ENCODE assay signal across 9 mouse cellular contexts in the genomic region with DNA sequence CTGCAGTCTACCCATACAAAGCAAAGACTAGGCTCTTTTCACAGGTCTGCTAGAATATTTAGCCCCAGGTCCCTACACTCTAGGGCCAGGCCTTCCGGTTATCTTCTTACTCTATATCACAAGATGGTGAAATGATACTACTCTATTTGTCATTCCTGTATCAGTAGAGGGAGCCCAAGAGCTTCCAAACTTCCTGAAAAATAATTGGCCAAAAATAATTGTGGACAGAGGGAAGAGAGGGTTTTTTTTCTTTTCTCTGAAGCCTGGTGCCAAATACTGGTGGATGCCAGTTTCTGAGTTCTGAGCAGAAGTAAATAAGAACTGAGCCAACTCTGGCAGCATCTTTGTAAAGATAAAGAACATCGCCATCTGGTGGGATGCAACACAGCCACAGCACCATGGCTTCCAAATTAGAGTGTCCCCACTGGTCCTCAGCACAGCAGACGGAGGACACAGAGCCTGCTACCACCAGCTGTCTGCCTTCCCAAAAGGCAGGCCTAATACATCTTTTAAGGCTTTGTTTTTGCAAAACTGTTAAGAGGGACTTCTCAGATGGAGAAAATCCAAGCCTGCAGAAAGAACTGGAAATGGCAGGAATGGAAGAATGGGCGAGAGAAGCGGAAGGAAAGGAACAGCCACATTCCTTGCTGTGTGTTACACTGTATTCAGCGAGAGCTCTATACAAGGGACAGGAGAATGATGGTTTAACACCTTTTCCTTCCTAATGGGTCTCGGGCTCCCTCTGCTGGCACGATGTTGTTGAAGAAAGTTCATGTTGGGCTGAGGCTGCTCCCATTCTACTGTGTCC.
DNase-seq lines count a peak whose midpoint lies in the region; ATAC-seq and TF ChIP-seq lines count a peak whose summit lies in the region.
"Had no signal": no experiment of that assay in that cellular context is flagged by ENCODE, and none has a peak within 500 bp of the region (broad histone marks: within the 10 kb centered on the region; RNA-seq: fewer than 3 reads in every experiment).

No protein-coding gene starts in this region.

- peak; percentile 51; the same call in 1 of the 2 replicates for ATAC-seq in heart, postnatal 0 days (ENCODE audit: insufficient read depth, low read depth)

- no peak overlapping the region for H3K27ac ChIP-seq in embryonic facial prominence, embryonic 10.5 days (replicated peaks)
- no peak overlapping the region for H3K27ac ChIP-seq in heart, postnatal 0 days (ENCODE audit: low read depth)
- H3K27ac ChIP-seq in thymus, adult 2 months (ENCODE audit: control insufficient read depth, insufficient read depth, low read length) = no peak overlapping the region
- H3K27ac ChIP-seq: embryonic facial prominence, embryonic 15.5 days had no signal

- no peak for TF ChIP-seq EP300 in heart, postnatal 0 days (IDR thresholded peaks at IDR 0.05; ENCODE audit: low read depth)

- no peak overlapping the region for H3K4me3 ChIP-seq in embryonic facial prominence, embryonic 10.5 days
- no peak overlapping the region for H3K4me3 ChIP-seq in heart, postnatal 0 days (ENCODE audit: low read depth, low read length)
- H3K4me3 ChIP-seq in thymus, adult 2 months (ENCODE audit: control insufficient read depth, insufficient read depth, low read length) = no peak overlapping the region
- H3K4me3 ChIP-seq: embryonic facial prominence, embryonic 15.5 days had no signal

- no peaks in the 10 kb centered on the region for H3K9me3 ChIP-seq in embryonic facial prominence, embryonic 10.5 days
- H3K9me3 ChIP-seq in heart, postnatal 0 days (replicated peaks; ENCODE audit: control insufficient read depth, low read length) = no peaks in the 10 kb centered on the region
- H3K9me3 ChIP-seq: embryonic facial prominence, embryonic 15.5 days had no signal

- no peaks in the 10 kb centered on the region for H3K27me3 ChIP-seq in embryonic facial prominence, embryonic 10.5 days (replicated peaks; ENCODE audit: low read depth, poor library complexity, severe bottlenecking)
- no peaks in the 10 kb centered on the region for H3K27me3 ChIP-seq in heart, postnatal 0 days (ENCODE audit: control insufficient read depth, insufficient read depth, low read length)
- no peaks in the 10 kb centered on the region for H3K27me3 ChIP-seq in thymus, adult 2 months (ENCODE audit: control insufficient read depth, insufficient read depth, low read length)
- H3K27me3 ChIP-seq: embryonic facial prominence, embryonic 15.5 days had no signal

- 39% methylated on average over 8 of the region's 8 CpGs for WGBS in embryonic facial prominence, embryonic 10.5 days
- 31% methylated on average over 8 of the region's 8 CpGs for WGBS in heart, postnatal 0 days
- 58% methylated on average over 8 of the region's 8 CpGs for WGBS in thymus, adult 2 months

- H3K9ac ChIP-seq in heart, postnatal 0 days (replicated peaks; ENCODE audit: low read depth, low read length) = no peak overlapping the region
- H3K9ac ChIP-seq: embryonic facial prominence, embryonic 15.5 days had no signal

- no peak overlapping the region for H3K4me2 ChIP-seq in heart, postnatal 0 days (ENCODE audit: low read depth, low read length)
- H3K4me2 ChIP-seq: embryonic facial prominence, embryonic 15.5 days had no signal

- H3K36me3 ChIP-seq in embryonic facial prominence, embryonic 10.5 days (replicated peaks) = peaks cover 3% of the 10 kb centered on the region; the same call in 1 of the 2 replicates
- H3K36me3 ChIP-seq in heart, postnatal 0 days (replicated peaks; ENCODE audit: control insufficient read depth, insufficient read depth, low read length) = peaks cover 11% of the 10 kb centered on the region
- H3K36me3 ChIP-seq in thymus, adult 2 months (ENCODE audit: control insufficient read depth, insufficient read depth, low read length) = no peaks in the 10 kb centered on the region
- H3K36me3 ChIP-seq: embryonic facial prominence, embryonic 15.5 days had no signal

- H3K4me1 ChIP-seq in embryonic facial prominence, embryonic 10.5 days = no peaks in the 10 kb centered on the region
- no peaks in the 10 kb centered on the region for H3K4me1 ChIP-seq in heart, postnatal 0 days (ENCODE audit: control insufficient read depth, insufficient read depth)
- no peaks in the 10 kb centered on the region for H3K4me1 ChIP-seq in thymus, adult 2 months (replicated peaks; ENCODE audit: control insufficient read depth, insufficient read depth, low read length)

- DNase-seq in A20 (ENCODE audit: low read depth, low spot score) = peak; percentile 63
- peak; percentile 83 for DNase-seq in adrenal gland, postnatal 14 days
- peak; percentile 78 for DNase-seq in embryonic facial prominence, embryonic 10.5 days (ENCODE audit: low spot score)
- DNase-seq in heart, postnatal 0 days (ENCODE audit: low spot score) = peak; percentile 47
- peak; percentile 62 to 87 for DNase-seq in kidney, postnatal 25 days
- DNase-seq in lung, adult 18-20 months = peak; percentile 61 to 63
- peak; percentile 12 for DNase-seq in ovary, adult 18-20 months (ENCODE audit: low spot score)
- peak; percentile 63 for DNase-seq in thymus, adult 2 months

- TF ChIP-seq CTCF in heart, postnatal 0 days (IDR thresholded peaks at IDR 0.05; ENCODE audit: low read depth) = peak; percentile 76
- TF ChIP-seq CTCF in thymus, adult 2 months (IDR thresholded peaks at IDR 0.05; ENCODE audit: borderline replicate concordance, control insufficient read depth, extremely low read depth, insufficient read depth, low read length, poor library complexity) = no peak

- TF ChIP-seq POLR2A in thymus, adult 2 months (IDR thresholded peaks at IDR 0.05; ENCODE audit: control insufficient read depth, extremely low read depth, insufficient read depth, low read length, poor library complexity) = no peak

Comparison
In these comparisons a context has a peak if more than half of its experiments do, and no peak if none do; other contexts are left out.
1. DNase-seq: peak in every context shown above with its lines; median percentile 83 in adrenal gland, postnatal 14 days; 78 in embryonic facial prominence, embryonic 10.5 days; 74 in kidney, postnatal 25 days; 63 in A20; 63 in thymus, adult 2 months; 62 in lung, adult 18-20 months; 47 in heart, postnatal 0 days; 12 in ovary, adult 18-20 months.